Mouse (Mus musculus) midbrain, postnatal 0 days (tissue): Measurements from ENCODE around the gene Nudt1. TPM values are rescaled to one million over a fixed set of nuclear protein-coding genes. Genes with fewer than 3 reads are reported as not detected.

ENCODE experiments used
- ATAC-seq: fragments of 200-750 bp; cut with Nextera tagmentation; 2 replicates; pipeline ENCODE4 v1.8.0; 2017; ENCODE audit warnings: moderate number of reproducible peaks, mild to moderate bottlenecking, moderate TSS enrichment, moderate library complexity; ENCODE audit not compliant: low FRiP score
- DNase-seq: peaks from one replicate; pipeline ENCODE4 v3.0.0-alpha.2; 2015; ENCODE audit warnings: low spot score
- H3K27ac ChIP-seq: fragments of 300-500 bp; sonication (generic); 2 replicates; pipeline ENCODE4 v1.5.1; 2014; ENCODE audit warnings: low read depth, mild to moderate bottlenecking, low read length, mixed read lengths
- H3K27me3 ChIP-seq: fragments of 300-500 bp; sonication (generic); 2 replicates; pipeline ENCODE4 v1.6.1; 2014; ENCODE audit warnings: low read length, control low read depth, mixed read lengths; ENCODE audit not compliant: insufficient read depth
- H3K36me3 ChIP-seq: fragments of 300-500 bp; sonication (generic); 2 replicates; pipeline ENCODE4 v1.6.1; 2014; ENCODE audit warnings: low read length, control low read depth, mixed read lengths; ENCODE audit not compliant: insufficient read depth
- H3K4me1 ChIP-seq: fragments of 300-500 bp; sonication (generic); 2 replicates; pipeline ENCODE4 v1.6.1; 2014; ENCODE audit warnings: mild to moderate bottlenecking, control low read depth, antibody characterized with exemption, low read length, mixed read lengths; ENCODE audit not compliant: insufficient read depth
- H3K4me2 ChIP-seq: fragments of 300-500 bp; sonication (generic); 2 replicates; pipeline ENCODE4 v1.6.1; 2014; ENCODE audit warnings: low read depth, mild to moderate bottlenecking, low read length, mixed read lengths; ENCODE audit not compliant: poor library complexity, severe bottlenecking
- H3K4me3 ChIP-seq: fragments of 300-500 bp; sonication (generic); 2 replicates; pipeline ENCODE4 v1.5.1; 2014; ENCODE audit warnings: low read depth, mild to moderate bottlenecking, low read length, moderate library complexity
- H3K9ac ChIP-seq: fragments of 300-500 bp; sonication (generic); replicated peaks from 2 replicates; pipeline ENCODE4 v1.6.1; 2014; ENCODE audit warnings: mild to moderate bottlenecking, low read length, moderate library complexity, mixed read lengths; ENCODE audit not compliant: poor library complexity, severe bottlenecking
- H3K9me3 ChIP-seq: fragments of 300-500 bp; sonication (generic); 2 replicates; pipeline ENCODE4 v1.6.1; 2016; ENCODE audit warnings: low read length, control low read depth
- CTCF ChIP-seq: IDR thresholded peaks from 2 replicates; pipeline ENCODE4 v1.5.1; 2016; ENCODE audit warnings: antibody characterized with exemption, mild to moderate bottlenecking
- WGBS: fragments of 180-500 bp; shearing (Covaris S2); extraction: QIAGEN DNeasy Blood & Tissue Kit; methylation state at CpG from one replicate; pipeline ENCODE4 v1.1.7; 2014; 5-methylcytosine and 5-hydroxymethylcytosine counted together
- polyA plus RNA-seq: library from polyadenylated mRNA; unstranded; fragments of >200 nt; fragmentation: Nextera tagmentation; extraction: Ambion mirVana; gene quantifications from 2 replicates; pipeline ENCODE4 v1.2.1, GENCODE M21; 2015
- total RNA-seq: library from RNA; depleted of rRNA; stranded (reverse); fragments of >200 nt; gene quantifications from 2 replicates; pipeline ENCODE4 v1.2.3, GENCODE M21; 2014

Gene Nudt1
- total and polyA plus RNA-seq, 2 experiments from 2014 or later: 7.6 to 16.6 TPM

DNA sequence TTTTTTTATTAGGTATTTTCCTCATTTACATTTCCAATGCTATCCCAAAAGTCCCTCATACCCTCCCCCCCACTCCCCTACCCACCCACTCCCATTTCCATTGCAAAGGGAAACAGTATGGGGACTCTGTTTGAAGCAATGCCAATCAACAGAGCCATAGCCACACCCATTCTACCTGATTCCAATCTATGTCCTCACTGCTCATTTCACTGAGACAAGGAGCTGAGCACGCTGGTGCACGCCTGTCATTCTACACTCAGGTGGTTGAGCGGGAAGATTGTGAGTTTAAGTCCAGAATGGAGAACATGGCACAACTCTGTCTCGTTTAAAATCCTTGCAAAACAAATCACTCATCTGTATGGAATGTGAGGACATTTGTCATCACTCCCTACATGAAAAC, 11.1 kb downstream of the Nudt1 start:
- 69% methylated on average over 4 of the region's 4 CpGs for WGBS
- Histone ChIP-seq H3K4me1 (peaks cover 7% of the 10 kb centered on the region), H3K4me2 (no peak overlapping the region), H3K9ac (no peak overlapping the region), H3K4me3 (no peak overlapping the region), H3K27me3 (no peaks in the 10 kb centered on the region), H3K27ac (no peak overlapping the region), H3K9me3 (no peaks in the 10 kb centered on the region), H3K36me3 (peaks cover 10% of the 10 kb centered on the region; the same call in 1 of the 2 replicates)
- DNase-seq (no peak), ATAC-seq (no peak)
- no peak for TF ChIP-seq CTCF

DNA sequence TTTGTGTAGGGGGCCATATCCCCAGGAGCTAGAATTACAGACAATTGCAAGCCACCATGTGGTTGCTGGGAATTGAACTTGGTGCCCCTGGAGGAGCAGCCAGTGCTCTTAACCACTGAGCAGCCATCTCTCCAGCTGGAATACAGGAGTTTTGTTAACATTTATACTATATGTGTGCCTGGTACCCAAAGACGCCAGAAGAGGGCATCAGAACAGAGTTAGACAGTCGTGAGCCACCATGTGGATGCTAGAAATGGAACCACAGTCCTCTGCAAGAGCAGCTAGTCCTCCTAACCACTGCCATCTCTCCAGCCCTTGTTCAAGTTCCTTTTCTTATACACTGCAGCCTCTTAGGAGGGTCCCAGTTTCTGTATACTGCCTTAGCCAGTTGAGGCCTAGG, 12.2 kb downstream of the Nudt1 start:
- Histone ChIP-seq H3K9me3 (no peaks in the 10 kb centered on the region), H3K4me2 (no peak overlapping the region), H3K27ac (no peak overlapping the region), H3K4me3 (no peak overlapping the region), H3K9ac (no peak overlapping the region), H3K27me3 (no peaks in the 10 kb centered on the region), H3K4me1 (peaks cover 7% of the 10 kb centered on the region), H3K36me3 (0 out of 2 replicates have a peak, but pooled peaks cover 6% of the 10 kb centered on the region)
- WGBS: 17% methylated on average over 2 of the region's 2 CpGs
- TF ChIP-seq CTCF: peak; percentile 61
- no peak for ATAC-seq
- peak; percentile 25 for DNase-seq

DNA sequence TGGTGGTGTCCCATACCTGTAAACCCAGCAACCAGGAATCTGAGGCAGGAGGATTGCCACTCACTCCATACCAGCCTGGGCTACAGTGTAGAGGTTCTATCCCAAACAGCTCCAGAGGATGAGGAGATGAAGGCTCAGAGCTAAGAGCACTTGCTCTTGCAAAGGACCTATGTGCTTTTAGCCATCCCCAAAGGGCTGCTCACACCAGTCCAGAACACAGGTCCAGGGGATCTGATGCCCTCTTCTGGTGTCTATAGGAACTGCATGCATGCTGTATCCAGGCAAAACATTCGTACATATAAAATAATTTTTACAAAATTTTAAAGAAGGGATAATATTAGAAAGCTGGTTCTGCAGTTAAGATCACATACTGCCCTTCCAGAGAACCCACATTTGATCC, 15.2 kb downstream of the Nudt1 start:
- Histone ChIP-seq H3K4me2 (no peak overlapping the region), H3K27ac (no peak overlapping the region), H3K4me1 (no peaks in the 10 kb centered on the region), H3K9ac (no peak overlapping the region), H3K9me3 (no peaks in the 10 kb centered on the region), H3K4me3 (no peak overlapping the region), H3K27me3 (no peaks in the 10 kb centered on the region), H3K36me3 (peaks cover 24% of the 10 kb centered on the region)
- peak; percentile 83 for TF ChIP-seq CTCF
- DNase-seq (peak; percentile 37), ATAC-seq (no peak)
- WGBS: 75% methylated on average over 1 of the region's 1 CpGs

DNA sequence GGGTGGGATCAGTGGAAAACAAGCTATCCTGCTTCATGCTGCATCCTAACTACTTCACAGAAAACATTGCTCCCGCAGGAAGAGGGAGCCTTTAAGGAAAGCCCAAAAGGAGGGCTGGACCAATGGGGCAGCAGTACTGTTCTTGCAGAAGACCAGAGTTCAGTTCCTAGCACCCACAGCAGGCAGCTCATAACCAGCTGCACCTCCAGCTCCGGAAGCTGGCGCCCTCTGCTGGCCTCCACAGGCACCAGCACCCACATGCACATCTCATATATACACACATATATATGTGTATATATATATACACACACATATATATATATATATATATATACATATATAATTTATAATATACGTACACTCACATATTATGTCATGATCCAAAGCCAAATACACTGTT, 17.3 kb downstream of the Nudt1 start:
- Histone ChIP-seq H3K27me3 (no peaks in the 10 kb centered on the region), H3K4me2 (no peak overlapping the region), H3K4me1 (no peaks in the 10 kb centered on the region), H3K9ac (no peak overlapping the region), H3K27ac (no peak overlapping the region), H3K9me3 (no peaks in the 10 kb centered on the region), H3K36me3 (peaks cover 27% of the 10 kb centered on the region), H3K4me3 (no peak overlapping the region)
- WGBS: 96% methylated on average over 4 of the region's 4 CpGs
- ATAC-seq (no peak), DNase-seq (no peak)
- TF ChIP-seq CTCF: peak; percentile 27; the same call in 1 of the 2 replicates

DNA sequence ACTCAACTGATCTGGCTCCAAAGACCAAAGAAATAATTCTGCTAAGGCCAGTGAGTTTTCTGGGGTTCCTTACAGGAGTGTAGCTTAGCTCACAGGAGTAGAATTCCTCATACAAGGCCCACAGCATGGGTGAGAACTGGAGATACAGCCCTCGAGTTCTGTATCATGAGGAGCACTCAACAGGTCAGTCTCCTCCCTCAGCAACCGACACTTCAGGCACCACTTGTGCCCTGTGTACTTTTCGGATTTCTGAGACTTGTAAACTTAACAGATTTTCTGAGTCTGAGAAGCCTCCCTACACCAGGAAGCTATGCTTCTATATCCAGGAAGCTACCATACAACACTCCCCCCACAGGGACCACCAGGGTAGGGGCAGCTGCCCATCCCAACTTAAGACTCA, 18.4 kb downstream of the Nudt1 start:
- 92% methylated on average over 3 of the region's 3 CpGs for WGBS
- TF ChIP-seq CTCF: no peak

DNA sequence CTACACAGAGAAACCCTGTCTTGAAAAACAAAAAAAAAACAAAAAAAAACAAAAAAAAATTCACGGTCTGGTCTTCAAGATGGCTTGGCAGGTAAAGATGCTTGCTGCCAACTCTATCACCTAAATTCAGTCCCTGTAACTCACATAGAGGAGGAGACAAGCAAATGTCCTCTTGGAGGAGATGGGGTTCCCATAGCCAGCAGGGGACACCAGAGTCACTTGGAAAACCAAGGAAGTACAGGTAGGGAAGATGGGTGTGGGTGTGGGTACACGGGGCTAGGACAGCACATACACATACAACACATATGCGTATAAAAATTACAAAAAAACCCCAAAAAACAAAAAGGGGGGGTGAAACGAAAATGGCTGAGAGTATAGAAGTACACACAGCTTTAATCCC, 21.4 kb downstream of the Nudt1 start:
- peak; percentile 33; the same call in 1 of the 2 replicates for TF ChIP-seq CTCF
- no peak overlapping the region for H3K4me2 ChIP-seq
- DNase-seq: no peak
- peaks cover 53% of the 10 kb centered on the region for H3K36me3 ChIP-seq
- H3K4me3 ChIP-seq: no peak overlapping the region
- H3K27ac ChIP-seq: no peak overlapping the region
- H3K4me1 ChIP-seq: no peaks in the 10 kb centered on the region
- no peaks in the 10 kb centered on the region for H3K9me3 ChIP-seq
- WGBS: 91% methylated on average over 4 of the region's 4 CpGs
- no peak overlapping the region for H3K9ac ChIP-seq
- ATAC-seq: no peak
- no peaks in the 10 kb centered on the region for H3K27me3 ChIP-seq

More for the DNA sequence above, 18.4 kb downstream of the Nudt1 start:
- H3K4me1 ChIP-seq: no peaks in the 10 kb centered on the region
- H3K4me2 ChIP-seq: no peak overlapping the region
- peaks cover 38% of the 10 kb centered on the region for H3K36me3 ChIP-seq
- H3K27me3 ChIP-seq: no peaks in the 10 kb centered on the region
- DNase-seq (no peak), ATAC-seq (no peak)
- H3K27ac ChIP-seq: no peak overlapping the region
- H3K9me3 ChIP-seq: no peaks in the 10 kb centered on the region
- H3K9ac ChIP-seq: no peak overlapping the region
- H3K4me3 ChIP-seq: no peak overlapping the region
